Mouse (Mus musculus): ENCODE measurements around the gene Evl.

- TF ChIP-seq POLR2A (IDR thresholded peaks at IDR 0.05; ENCODE audit: borderline replicate concordance, extremely low read depth, low read depth, low read length) (no peak), CTCF (IDR thresholded peaks at IDR 0.05; ENCODE audit: insufficient read depth, low read length) (no peak)
These were observed 134.6 kb downstream of the Evl start for GRCm38 (mm10) chr12:108689167-108689566.

Data from lung, adult 2 months (tissue).